Mouse (Mus musculus) Patski (cell line): ENCODE data around the gene Lyl1. TPM values are rescaled to one million over a fixed set of nuclear protein-coding genes. Genes with fewer than 3 reads are reported as not detected.
"Not testable (repeated sequence)": the region's sequence is repeated elsewhere in the genome, so short reads cannot be mapped to it uniquely, and the experiment has no call there.

Experiments used
- ATAC-seq: fragments of 100-300 bp; one replicate; pipeline ENCODE4 v1.8.0; 2021
- CTCF ChIA-PET: fragments of 350-600 bp; sonication (Branson Sonifier 250); formaldehyde crosslinking; loops from one replicate; lab custom pipeline; 2022; ENCODE audit warnings: inconsistent platforms; lab: Charles Lee
- POLR2A ChIA-PET: fragments of 350-600 bp; sonication (Branson Sonifier 250); formaldehyde crosslinking; loops from one replicate; lab custom pipeline; 2022; ENCODE audit warnings: antibody characterized with exemption, inconsistent platforms; lab: Charles Lee
- DNase-seq: peaks from one replicate; pipeline ENCODE4 v3.0.0-alpha.2; 2011; ENCODE audit warnings: low read depth, low spot score
- H3K27me3 ChIP-seq: fragments of 371-371 bp; one replicate; pipeline ENCODE4 v1.5.1; 2021
- CTCF ChIP-seq: fragments of 100-300 bp; IDR thresholded peaks from one replicate; pipeline ENCODE4 v1.5.1; 2021
- in situ Hi-C: fragments of 300-500 bp; cut with MboI; formaldehyde crosslinking; loops from 3 replicates; pipeline ENCODE4 v1.11.1; 2018; ENCODE audit warnings: low pct_unique_long_range_greater_than_20kb, mixed read lengths
- polyA plus RNA-seq: library from polyadenylated mRNA; unstranded; gene quantifications from one replicate; pipeline ENCODE4 v1.2.3, GENCODE M21; 2021

Gene Lyl1
- polyA plus RNA-seq, 1 experiment from 2014 or later: 0.13 TPM

DNA sequence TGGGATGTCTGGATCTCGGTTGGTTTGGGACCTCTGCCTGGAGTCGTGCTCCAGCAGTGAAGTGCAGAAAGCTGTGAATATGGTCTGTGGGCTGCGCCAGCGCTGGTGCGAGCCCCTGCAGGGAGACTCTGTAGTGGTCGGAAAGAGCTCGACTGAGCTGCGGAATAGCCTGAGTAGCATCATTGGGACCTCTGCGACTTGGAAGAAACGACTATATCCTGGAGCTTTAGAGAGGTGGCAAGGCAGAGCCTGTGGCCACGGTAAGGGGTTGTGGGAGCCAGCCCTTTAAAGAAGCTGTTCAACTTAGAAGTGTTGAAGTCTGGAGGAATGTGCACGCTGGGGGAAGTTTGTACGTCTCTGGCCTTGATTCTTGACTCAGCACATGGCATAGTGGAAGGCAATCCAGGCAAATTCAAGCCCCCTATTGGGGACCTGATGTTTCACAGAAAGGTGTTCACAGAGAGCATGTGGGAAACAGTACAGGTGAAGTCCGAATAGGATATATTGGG is 35.8 kb upstream of the Lyl1 start:
- CTCF ChIA-PET: interaction anchor here (1.2 to 1.8 kb wide), 4 partner anchors 14 to 148 kb away, joined by 3 to 7 read pairs (median 4); no protein-coding TSS in a partner anchor

DNA sequence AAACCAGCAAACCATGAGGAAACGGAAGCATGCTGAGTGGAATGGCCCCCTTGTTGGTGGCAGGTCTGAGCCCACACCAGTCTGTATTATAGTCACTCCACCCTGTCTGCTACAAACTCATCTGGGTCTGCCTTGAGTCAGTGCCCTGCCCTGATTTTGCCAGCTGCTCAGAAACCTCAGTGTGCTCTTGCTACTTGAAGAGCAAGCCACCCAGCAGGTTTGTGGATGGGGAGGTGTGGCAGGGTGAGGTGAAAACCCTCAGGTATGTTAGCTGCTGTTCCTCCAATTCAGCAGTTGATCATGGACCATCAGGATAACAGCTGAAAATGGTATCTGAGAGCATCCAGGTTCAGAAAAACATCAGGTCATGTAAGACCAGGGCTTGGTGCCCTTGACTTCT is 33.2 kb upstream of the Lyl1 start:
- CTCF ChIA-PET: interaction anchor here (0.7 kb wide), 1 partner anchor 17 kb away, joined by 3 read pairs; no protein-coding TSS in a partner anchor
- TF ChIP-seq CTCF: no peak
- ATAC-seq: no peak
- no peaks in the 10 kb centered on the region for H3K27me3 ChIP-seq
- no peak for DNase-seq
- POLR2A ChIA-PET: interaction anchor here (0.6 to 1.1 kb wide), 2 partner anchors 19 to 164 kb away, joined by 3 read pairs; no protein-coding TSS in a partner anchor
- in situ Hi-C loops: loop anchor here (10.0 to 25.0 kb wide), 2 partner anchors 317 to 656 kb away; partner anchors contain the start of genes 1700067K01Rik, 2210011C24Rik and Palm3

More for the DNA sequence above, 35.8 kb upstream of the Lyl1 start:
- no peaks in the 10 kb centered on the region for H3K27me3 ChIP-seq
- no peak for TF ChIP-seq CTCF
- POLR2A ChIA-PET: interaction anchor here (0.8 to 1.0 kb wide), 4 partner anchors 17 to 44 kb away, joined by 3 read pairs; no protein-coding TSS in a partner anchor
- no peak for DNase-seq
- no peak for ATAC-seq
- in situ Hi-C loops: loop anchor here (10.0 to 25.0 kb wide), 2 partner anchors 319 to 653 kb away; partner anchors contain the start of genes 1700067K01Rik, 2210011C24Rik and Palm3

DNA sequence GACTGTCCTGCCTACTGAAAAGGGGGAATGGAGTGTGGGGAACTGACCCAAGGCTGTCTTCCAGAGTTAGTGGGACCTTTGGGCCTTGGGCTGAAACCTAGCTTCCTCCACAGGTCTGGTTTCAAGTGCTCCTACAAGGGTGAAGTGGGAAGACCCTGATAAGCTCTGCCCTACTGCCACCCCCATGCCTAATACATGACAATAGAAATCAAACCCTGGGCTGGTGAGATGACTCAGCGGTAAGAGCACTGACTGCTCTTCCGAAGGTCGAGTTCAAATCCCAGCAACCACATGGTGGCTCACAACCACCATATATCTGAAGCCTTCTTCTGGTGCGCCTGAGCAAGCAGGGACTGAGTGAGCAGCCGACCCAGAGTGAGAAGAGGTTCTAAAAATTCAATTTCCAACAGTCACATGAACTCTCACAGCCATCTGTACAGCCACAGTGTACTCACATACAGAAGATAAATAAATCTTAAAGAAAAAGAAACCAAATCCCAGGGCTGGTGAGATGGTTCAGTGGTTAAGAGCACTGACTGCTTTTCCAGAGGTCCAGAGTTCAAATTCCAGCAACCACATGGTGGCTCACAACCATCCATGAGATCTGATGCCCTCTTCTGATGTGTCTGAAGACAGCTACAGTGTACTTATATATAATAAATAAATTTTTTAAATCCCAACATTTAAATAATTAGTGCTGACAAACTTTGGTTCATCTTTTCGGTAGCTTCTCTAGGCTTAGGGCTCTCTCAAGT is 32.3 kb upstream of the Lyl1 start:
- no peak for DNase-seq
- no peak for TF ChIP-seq CTCF
- ChIA-PET CTCF (interaction anchor here (0.7 to 1.9 kb wide), 2 partner anchors 13 to 16 kb away, joined by 3 to 4 read pairs; no protein-coding TSS in a partner anchor), POLR2A (interaction anchor here (1.1 kb wide), 1 partner anchor 18 kb away, joined by 3 read pairs; no protein-coding TSS in a partner anchor)
- in situ Hi-C loops: loop anchor here (10.0 to 25.0 kb wide), 2 partner anchors 316 to 657 kb away; partner anchors contain the start of genes 1700067K01Rik, 2210011C24Rik and Palm3
- no peaks in the 10 kb centered on the region for H3K27me3 ChIP-seq
- ATAC-seq: no peak

DNA sequence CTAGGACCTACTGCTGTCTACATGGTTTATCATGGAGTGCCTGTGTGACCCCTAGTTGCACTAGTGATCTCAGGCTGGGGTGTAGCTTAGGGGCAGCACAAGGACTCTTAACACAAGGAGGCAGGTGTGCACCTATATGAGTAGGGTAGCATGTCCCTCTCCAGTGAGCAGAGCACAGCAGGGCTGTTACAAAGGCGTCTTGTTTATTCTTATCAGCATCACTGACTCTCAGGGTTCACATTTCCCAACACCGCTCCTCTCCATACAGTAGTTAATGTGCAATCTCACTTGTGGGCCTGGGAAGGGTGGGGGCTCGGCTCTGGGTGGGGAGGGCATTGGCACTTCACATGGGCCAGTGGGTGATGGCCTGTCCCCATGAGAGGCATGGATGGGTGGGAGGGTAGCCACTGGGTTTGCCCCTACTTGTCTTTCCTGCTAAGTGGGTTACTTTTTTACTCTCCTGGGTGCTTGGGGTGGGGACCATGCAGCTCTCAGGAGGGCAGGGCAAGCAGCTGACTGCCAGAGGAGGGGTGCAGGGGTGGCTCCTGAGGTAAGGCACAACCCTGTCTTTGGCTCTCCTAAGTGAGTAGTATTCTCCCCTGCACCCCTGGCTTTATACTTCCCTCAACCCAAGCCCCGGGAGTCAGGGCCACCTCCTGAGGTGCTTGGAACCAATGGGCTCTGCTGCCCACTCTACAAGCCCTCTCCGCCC is 30.8 kb upstream of the Lyl1 start:
- ATAC-seq, H3K27me3 ChIP-seq, DNase-seq: not testable (repeated sequence)
- in situ Hi-C loops: loop anchor here (25.0 kb wide), 1 partner anchor 658 kb away; the partner anchor contains the start of genes 1700067K01Rik, 2210011C24Rik and Palm3
- ChIA-PET POLR2A (interaction anchor here (1.0 kb wide), 1 partner anchor 19 kb away, joined by 3 read pairs; no protein-coding TSS in a partner anchor), CTCF (interaction anchor here (1.9 kb wide), 1 partner anchor 11 kb away, joined by 4 read pairs; no protein-coding TSS in a partner anchor)

DNA sequence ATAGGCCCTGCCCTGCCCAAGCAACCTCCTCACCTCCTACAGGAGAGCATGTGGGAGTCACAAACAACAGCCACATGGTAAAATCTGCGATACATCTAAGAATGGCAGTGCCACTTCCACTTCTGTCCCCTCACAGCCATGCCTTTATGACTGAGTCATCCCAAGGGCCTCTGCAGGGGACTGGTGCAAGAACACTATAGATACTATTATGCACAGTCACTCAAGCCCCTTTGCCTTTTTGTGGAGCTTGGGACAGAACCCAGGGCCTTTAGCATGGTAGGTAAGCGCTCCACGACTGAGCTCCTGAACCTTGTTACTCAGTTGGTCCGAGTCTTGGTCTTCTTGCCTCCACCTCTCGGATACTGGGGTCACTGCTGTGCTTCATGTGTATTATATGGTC is 24.0 kb upstream of the Lyl1 start:
- no peaks in the 10 kb centered on the region for H3K27me3 ChIP-seq
- TF ChIP-seq CTCF: no peak
- DNase-seq (no peak), ATAC-seq (no peak)
- POLR2A ChIA-PET: no interaction called here
- CTCF ChIA-PET: no interaction called here
- in situ Hi-C loops: no loop called here

DNA sequence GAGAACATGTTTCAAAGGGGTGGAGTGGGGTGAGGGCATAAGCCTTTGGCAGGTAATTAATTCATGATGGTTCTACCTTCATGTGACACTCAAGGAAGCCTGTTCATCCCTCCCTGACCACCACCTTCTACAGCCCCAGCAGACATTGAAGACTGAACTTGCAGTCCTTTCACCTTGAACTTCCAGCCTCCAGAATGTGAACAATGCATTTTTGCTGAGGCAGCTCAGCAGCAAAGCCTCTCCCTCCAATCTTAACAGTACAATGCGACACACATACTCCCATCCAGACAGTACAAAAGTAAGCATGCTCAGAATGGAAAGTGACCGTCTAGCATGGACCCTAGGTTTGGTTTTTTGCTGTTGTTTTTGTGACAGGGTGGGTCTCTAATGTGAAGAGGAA is 19.8 kb upstream of the Lyl1 start:
- in situ Hi-C loops: no loop called here
- DNase-seq: no peak
- POLR2A ChIA-PET: interaction anchor here (0.5 to 1.2 kb wide), 2 partner anchors 16 to 1067 kb away, joined by 3 read pairs; no protein-coding TSS in a partner anchor
- no peaks in the 10 kb centered on the region for H3K27me3 ChIP-seq
- CTCF ChIA-PET: interaction anchor here (0.9 to 1.2 kb wide), 2 partner anchors 12 to 16 kb away, joined by 3 to 4 read pairs; no protein-coding TSS in a partner anchor
- TF ChIP-seq CTCF: no peak
- no peak for ATAC-seq

DNA sequence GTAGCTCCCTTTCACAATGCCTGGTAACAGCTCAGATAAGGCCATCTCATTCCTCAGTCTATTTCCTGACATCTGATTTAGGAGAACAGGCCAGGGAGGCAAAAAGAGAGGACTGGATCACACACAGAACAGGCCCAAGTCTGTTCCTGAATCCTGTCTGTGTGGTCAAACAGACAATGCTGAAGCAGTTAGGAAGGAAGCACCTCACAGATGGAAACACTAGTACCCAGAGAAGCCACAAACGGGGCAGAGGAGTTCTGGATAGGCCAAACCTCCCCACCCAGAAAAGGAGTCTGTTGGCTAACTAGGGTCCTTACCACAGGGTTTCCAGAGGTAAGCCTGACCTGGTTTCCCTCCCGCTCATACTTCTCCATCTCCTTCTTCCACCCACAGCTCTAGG is 19.0 kb upstream of the Lyl1 start:
- ATAC-seq (no peak), DNase-seq (no peak)
- no peaks in the 10 kb centered on the region for H3K27me3 ChIP-seq
- ChIA-PET CTCF (interaction anchor here (0.9 to 1.2 kb wide), 2 partner anchors 13 to 16 kb away, joined by 3 to 4 read pairs; no protein-coding TSS in a partner anchor), POLR2A (interaction anchor here (0.5 to 1.2 kb wide), 2 partner anchors 17 to 1068 kb away, joined by 3 read pairs; no protein-coding TSS in a partner anchor)
- TF ChIP-seq CTCF: no peak
- in situ Hi-C loops: no loop called here

DNA sequence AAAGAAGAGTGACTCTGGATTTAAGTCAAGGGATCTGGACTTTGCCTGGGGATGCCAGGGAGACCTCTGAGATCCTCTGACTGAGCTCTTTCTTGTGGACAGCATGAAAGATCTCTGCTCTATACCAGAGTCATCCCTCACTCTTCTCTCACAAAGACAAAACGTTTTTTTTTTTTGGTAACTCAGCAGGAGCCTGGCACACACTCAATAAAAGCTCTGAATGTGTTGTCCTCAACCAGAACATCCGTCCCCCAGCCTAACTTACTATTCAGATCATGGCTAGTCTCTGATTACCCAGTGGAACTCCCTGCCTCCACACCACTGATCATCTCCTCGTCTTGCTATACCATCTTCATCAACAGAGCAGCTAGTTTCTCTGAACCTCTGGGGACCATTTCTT is 16.7 kb upstream of the Lyl1 start:
- TF ChIP-seq CTCF: no peak
- no peaks in the 10 kb centered on the region for H3K27me3 ChIP-seq
- in situ Hi-C loops: no loop called here
- CTCF ChIA-PET: interaction anchor here (1.0 kb wide), 1 partner anchor 19 kb away, joined by 3 read pairs; no protein-coding TSS in a partner anchor
- ATAC-seq: no peak
- no peak for DNase-seq
- POLR2A ChIA-PET: interaction anchor here (0.9 to 1.7 kb wide), 2 partner anchors 23 to 129 kb away, joined by 3 to 5 read pairs; partner anchors contain the start of gene Ier2

DNA sequence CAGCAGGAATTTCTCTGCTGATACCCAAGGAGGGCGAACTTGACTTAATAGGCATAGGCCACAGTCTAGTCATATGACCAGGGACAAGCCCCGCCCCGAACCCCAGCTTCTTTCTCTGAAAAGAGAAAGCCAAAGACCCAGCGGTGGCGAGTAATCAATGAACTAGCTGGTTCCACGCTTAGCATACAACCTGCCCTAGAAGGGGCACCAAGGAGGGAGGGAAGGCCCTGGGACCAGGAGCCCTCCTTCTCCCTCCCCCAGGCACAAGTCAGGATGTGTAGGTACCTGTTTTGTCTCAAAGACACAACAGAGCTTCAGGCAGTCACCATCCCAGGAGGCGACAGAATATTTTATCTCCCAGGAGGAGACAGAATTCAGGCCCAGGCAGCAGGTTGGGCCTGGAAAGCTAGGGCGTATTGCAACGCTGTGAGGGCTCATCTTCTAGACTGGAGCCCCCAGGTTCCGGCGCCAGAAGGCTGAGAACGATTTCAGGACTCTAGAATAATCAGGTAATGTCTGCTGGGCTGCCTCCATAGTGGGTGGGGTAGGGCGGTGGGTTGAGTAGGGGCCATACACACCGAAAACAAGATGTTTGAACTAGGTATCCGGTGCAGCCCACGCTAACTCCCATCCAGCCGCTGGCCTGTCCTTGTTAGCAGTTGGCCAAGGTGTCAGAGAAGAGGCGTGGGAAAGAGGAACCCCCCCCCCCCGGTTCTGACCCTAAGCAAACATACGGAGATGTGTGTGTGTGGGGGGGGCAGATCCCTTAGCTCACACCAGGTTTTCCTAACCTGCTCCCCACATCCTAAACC is 14.9 kb upstream of the Lyl1 start, which contains the start of gene Trmt1:
Gene Trmt1, plus strand, starts transcription at position 117 of the 812 bp plus-strand sequence.
- in situ Hi-C loops: no loop called here
- no peaks in the 10 kb centered on the region for H3K27me3 ChIP-seq
- ATAC-seq: no peak
- no peak for TF ChIP-seq CTCF
- DNase-seq: no peak
- POLR2A ChIA-PET: interaction anchor here (0.5 to 1.1 kb wide), 3 partner anchors 18 to 62 kb away, joined by 3 to 5 read pairs (median 3); no protein-coding TSS in a partner anchor
- CTCF ChIA-PET: no interaction called here
